Mouse (Mus musculus): ENCODE results near the gene Rhox4g. TPM values are rescaled to one million over a fixed set of nuclear protein-coding genes. Genes with fewer than 3 reads are reported as not detected.

Gene Rhox4g
- not detected for total RNA-seq (2023)

DNA sequence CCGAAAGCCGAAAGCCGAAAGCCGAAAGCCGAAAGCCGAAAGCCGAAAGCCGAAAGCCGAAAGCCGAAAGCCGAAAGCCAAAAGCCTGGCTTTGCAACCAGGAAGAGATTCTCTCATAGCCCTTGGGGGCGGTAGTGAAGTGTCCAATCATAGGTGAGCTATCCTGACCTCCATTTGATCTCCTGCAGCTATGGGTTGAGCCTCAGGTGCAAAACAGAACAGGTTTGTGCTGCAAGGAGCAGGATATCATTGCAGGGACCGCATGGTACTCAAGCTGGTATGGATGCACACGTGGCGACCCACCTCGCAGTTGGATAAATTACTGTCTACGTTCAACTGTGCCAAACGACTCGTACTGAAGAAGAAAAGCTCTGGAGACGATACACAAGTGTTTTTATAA is at the start of gene Rhox4g:
Gene Rhox4g (minus strand): TSS at position 101 of the 400 bp plus-strand sequence.

DNA sequence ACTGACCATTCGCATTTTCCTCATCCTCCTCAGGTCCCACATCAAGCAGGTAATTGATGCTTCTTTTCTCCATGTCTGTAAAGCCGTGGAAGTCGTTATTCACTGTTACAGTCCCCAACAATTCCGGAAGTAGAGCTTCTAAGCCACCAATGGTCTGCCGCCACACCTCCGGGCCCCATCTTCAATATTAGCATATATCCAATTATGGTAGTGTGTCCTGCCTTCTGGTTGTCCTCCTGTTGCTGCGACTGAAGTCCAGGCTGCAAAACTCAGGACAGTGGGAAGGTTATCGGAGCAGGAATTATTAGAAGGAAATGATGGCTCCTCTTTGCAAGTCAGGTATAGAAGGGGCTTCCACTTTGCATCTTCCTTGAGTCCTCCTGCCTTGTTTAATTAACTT is 22.1 kb upstream of the Rhox4g start, which contains the start of gene Rhox2h:
Gene Rhox2h (minus strand): TSS at position 101 of the 400 bp plus-strand sequence.

GRCm38 (mm10) chrX:37668664-37669063 is 17.5 kb upstream of the Rhox4g start, which contains the start of gene Rhox3h:
Rhox3h (minus strand) TSS chrX:37668764.

GRCm38 (mm10) chrX:37643370-37643769 is 7.8 kb downstream of the Rhox4g start, which contains the start of gene Rhox2g:
Rhox2g (minus strand) TSS chrX:37643470.

GRCm38 (mm10) chrX:37628512-37628911 is 22.6 kb downstream of the Rhox4g start, which contains the start of gene Rhox3g:
Rhox3g (minus strand) TSS chrX:37628612.

DNA sequence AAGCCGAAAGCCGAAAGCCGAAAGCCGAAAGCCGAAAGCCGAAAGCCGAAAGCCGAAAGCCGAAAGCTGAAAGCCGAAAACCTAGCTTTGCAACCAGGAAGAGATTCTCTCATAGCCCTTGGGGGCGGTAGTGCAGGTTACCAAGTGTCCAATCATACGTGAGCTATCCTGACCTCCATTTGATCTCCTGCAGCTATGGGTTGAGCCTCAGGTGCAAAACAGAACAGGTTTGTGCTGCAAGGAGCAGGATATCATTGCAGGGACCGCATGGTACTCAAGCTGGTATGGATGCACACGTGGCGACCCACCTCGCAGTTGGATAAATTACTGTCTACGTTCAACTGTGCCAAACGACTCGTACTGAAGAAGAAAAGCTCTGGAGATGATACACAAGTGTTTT is 43.5 kb downstream of the Rhox4g start, which contains the start of gene Rhox4f:
Gene Rhox4f (minus strand): TSS at position 101 of the 400 bp plus-strand sequence.

Other genes starting within 250 kb of the Rhox4g start
- not detected for gene Rhox2b, start 239.3 kb downstream of the Rhox4g start, total RNA-seq (2023)
- not detected for gene Rhox4b, start 218.8 kb downstream of the Rhox4g start, total RNA-seq (2023)
- gene Rhox2c, start 197.6 kb downstream of the Rhox4g start, total RNA-seq (2023), result not detected
- not detected for gene Rhox3c, start 192.7 kb downstream of the Rhox4g start, total RNA-seq (2023)
- gene Rhox4c, start 171.0 kb downstream of the Rhox4g start, total RNA-seq (2023), result not detected
- not detected for gene Rhox2d, start 157.9 kb downstream of the Rhox4g start, total RNA-seq (2023)
- gene Rhox4d, start 137.0 kb downstream of the Rhox4g start, total RNA-seq (2023), result not detected
- not detected for gene Rhox2e, start 120.9 kb downstream of the Rhox4g start, total RNA-seq (2023)
- not detected for gene Rhox3e, start 109.3 kb downstream of the Rhox4g start, total RNA-seq (2023)
- gene Rhox4e, start 93.9 kb downstream of the Rhox4g start, total RNA-seq (2023), result not detected
- not detected for gene Rhox2f, start 79.9 kb downstream of the Rhox4g start, total RNA-seq (2023)
- not detected for gene Rhox3f, start 70.3 kb downstream of the Rhox4g start, total RNA-seq (2023)
- not detected for gene Rhox4f, start 43.6 kb downstream of the Rhox4g start, total RNA-seq (2023)
- not detected for gene Rhox3g, start 22.7 kb downstream of the Rhox4g start, total RNA-seq (2023)
- gene Rhox2g, start 7.9 kb downstream of the Rhox4g start, total RNA-seq (2023), result not detected
- not detected for gene Rhox3h, start 17.4 kb upstream of the Rhox4g start, total RNA-seq (2023)
- not detected for gene Rhox2h, start 21.9 kb upstream of the Rhox4g start, total RNA-seq (2023)
- not detected for gene Rhox5, start 153.5 kb upstream of the Rhox4g start, total RNA-seq (2023)
- not detected for gene Rhox6, start 175.6 kb upstream of the Rhox4g start, total RNA-seq (2023)
- not detected for gene Rhox7a, start 180.4 kb upstream of the Rhox4g start, total RNA-seq (2023)
- not detected for gene Rhox8, start 227.6 kb upstream of the Rhox4g start, total RNA-seq (2023)
- gene Rhox7b, start 245.9 kb upstream of the Rhox4g start, total RNA-seq (2023), result not detected

All from B cell, adult 67 days (primary cell).